Mouse (Mus musculus) embryonic fibroblast, embryonic 13.5 days (primary cell): ENCODE data around the gene Olfr224.

Experiments used
- CTCF ChIP-seq: IDR thresholded peaks from 2 replicates; pipeline ENCODE4 v1.5.1; 2011; ENCODE audit warnings: mild to moderate bottlenecking, control low read depth, low read length, moderate library complexity, borderline replicate concordance; ENCODE audit not compliant: insufficient read depth
- POLR2A ChIP-seq: IDR thresholded peaks from 2 replicates; pipeline ENCODE4 v1.6.1; 2011; ENCODE audit warnings: low read depth, mild to moderate bottlenecking, control low read depth, low read length, moderate library complexity

- TF ChIP-seq CTCF (no peak), POLR2A (no peak)
These were observed 36.7 kb upstream of the Olfr224 start for GRCm38 (mm10) chr11:58607030-58607429.
